Mouse (Mus musculus) MEL (cell line): ENCODE measurements around the gene Nudt3.

Experiments
- CTCF ChIP-seq, 3 experiments: IDR thresholded peaks in 2 of 3; conservative IDR thresholded peaks in 1 of 3; 2 replicates each; pipeline ENCODE4 v1.5.1; 2011 to 2012; ENCODE audit warnings: low read length in 3 of 3, low read depth in 2 of 3, mild to moderate bottlenecking in 2 of 3, improper control_type of control experiment in 1 of 3, inconsistent platforms in 1 of 3, mixed read lengths in 1 of 3, moderate library complexity in 1 of 3; ENCODE audit not compliant: control insufficient read depth in 1 of 3, insufficient read depth in 1 of 3, poor library complexity in 1 of 3, severe bottlenecking in 1 of 3
- HCFC1 ChIP-seq: IDR thresholded peaks from 2 replicates; pipeline ENCODE4 v1.6.1; 2012; ENCODE audit warnings: low read depth, mild to moderate bottlenecking, inconsistent platforms, low read length, improper control_type of control experiment, moderate library complexity
- POLR2A ChIP-seq, 2 experiments: IDR thresholded peaks; 2 replicates each; pipeline ENCODE4 v1.6.1; 2011 to 2012; ENCODE audit warnings: low read length in 2 of 2, mild to moderate bottlenecking in 2 of 2, control low read depth in 1 of 2, improper control_type of control experiment in 1 of 2, low read depth in 1 of 2, moderate library complexity in 1 of 2; ENCODE audit not compliant: control insufficient read depth in 1 of 2, insufficient read depth in 1 of 2, poor library complexity in 1 of 2
- SIN3A ChIP-seq: IDR thresholded peaks from 2 replicates; pipeline ENCODE4 v1.6.1; 2012; ENCODE audit warnings: low read length, improper control_type of control experiment, inconsistent platforms
- ZNF384 ChIP-seq: IDR thresholded peaks from 2 replicates; pipeline ENCODE4 v1.6.1; 2012; ENCODE audit warnings: low read depth, mild to moderate bottlenecking, inconsistent platforms, low read length, improper control_type of control experiment

DNA sequence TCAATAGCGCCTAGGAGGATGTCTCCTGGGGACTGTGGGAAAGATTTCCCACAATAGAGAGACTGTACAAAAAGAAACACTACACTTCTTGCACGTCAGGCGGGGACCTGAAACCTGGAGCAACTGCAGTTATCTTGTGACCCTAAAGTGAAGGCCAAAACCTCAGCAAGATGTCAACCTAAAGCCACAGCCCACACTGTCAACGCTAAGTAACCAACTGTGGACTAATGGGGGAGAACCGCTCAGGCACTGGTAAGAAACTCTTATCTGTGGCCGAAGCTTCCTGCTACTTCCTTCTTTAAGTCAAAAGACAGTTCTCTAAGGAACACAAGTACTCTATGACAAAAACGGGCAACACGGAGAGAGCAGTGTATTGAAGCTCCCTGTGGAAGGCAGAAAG lies 35.1 kb downstream of the Nudt3 start:
- no peak for TF ChIP-seq POLR2A (IDR thresholded peaks at IDR 0.05; ENCODE audit: control insufficient read depth in 1 of 2, insufficient read depth in 1 of 2, low read depth in 1 of 2, low read length in 2 of 2, poor library complexity in 1 of 2)
- peak; percentile 84 for TF ChIP-seq SIN3A
- no peak for TF ChIP-seq HCFC1
- TF ChIP-seq ZNF384 = no peak
- TF ChIP-seq CTCF (IDR thresholded peaks at IDR 0.05 in 2 of 3, conservative IDR thresholded peaks at IDR 0.05 in 1 of 3; ENCODE audit: control insufficient read depth in 1 of 3, insufficient read depth in 1 of 3, low read depth in 2 of 3, low read length in 3 of 3, poor library complexity in 1 of 3, severe bottlenecking in 1 of 3) = no peak
